Mouse (Mus musculus) neural tube, embryonic 14.5 days (tissue): ENCODE results near the gene Lnx2. TPM values are rescaled to one million over a fixed set of nuclear protein-coding genes. Genes with fewer than 3 reads are reported as not detected.

Experiments used
- ATAC-seq: fragments of 200-750 bp; cut with Nextera tagmentation; 2 replicates; pipeline ENCODE4 v1.8.0; 2017; ENCODE audit warnings: low read depth, mild to moderate bottlenecking, moderate TSS enrichment, moderate library complexity
- H3K27ac ChIP-seq: fragments of 300-500 bp; sonication (generic); 2 replicates; pipeline ENCODE4 v1.5.1; 2014; ENCODE audit warnings: low read depth, mild to moderate bottlenecking, control low read depth, low read length, moderate library complexity, mixed read lengths
- H3K27me3 ChIP-seq: fragments of 300-500 bp; sonication (generic); 2 replicates; pipeline ENCODE4 v1.6.1; 2014; ENCODE audit warnings: low read length; ENCODE audit not compliant: control insufficient read depth, insufficient read depth
- H3K36me3 ChIP-seq: fragments of 300-500 bp; sonication (generic); 2 replicates; pipeline ENCODE4 v1.6.1; 2014; ENCODE audit warnings: low read length, mixed read lengths; ENCODE audit not compliant: control insufficient read depth, insufficient read depth
- H3K4me1 ChIP-seq: fragments of 300-500 bp; sonication (generic); 2 replicates; pipeline ENCODE4 v1.6.1; 2014; ENCODE audit warnings: low read length; ENCODE audit not compliant: control insufficient read depth, insufficient read depth
- H3K4me2 ChIP-seq: fragments of 300-500 bp; sonication (generic); 2 replicates; pipeline ENCODE4 v1.6.1; 2014; ENCODE audit warnings: mild to moderate bottlenecking, low read depth, low read length, control low read depth
- H3K4me3 ChIP-seq: fragments of 300-500 bp; sonication (generic); 2 replicates; pipeline ENCODE4 v1.5.1; 2014; ENCODE audit warnings: low read depth, low read length, control low read depth, mixed read lengths
- H3K9ac ChIP-seq: fragments of 300-500 bp; sonication (generic); replicated peaks from 2 replicates; pipeline ENCODE4 v1.6.1; 2014; ENCODE audit warnings: low read depth, mild to moderate bottlenecking, control low read depth, low read length, mixed read lengths
- H3K9me3 ChIP-seq: fragments of 300-500 bp; sonication (generic); 2 replicates; pipeline ENCODE4 v1.6.1; 2016; ENCODE audit warnings: low read length; ENCODE audit not compliant: control insufficient read depth
- WGBS: fragments of 180-500 bp; shearing (Covaris S2); extraction: QIAGEN DNeasy Blood & Tissue Kit; methylation state at CpG from one replicate; pipeline ENCODE4 v1.1.7; 2014; 5-methylcytosine and 5-hydroxymethylcytosine counted together
- polyA plus RNA-seq: library from polyadenylated mRNA; unstranded; fragments of >200 nt; fragmentation: Nextera tagmentation; extraction: Ambion mirVana; gene quantifications from 2 replicates; pipeline ENCODE4 v1.2.1, GENCODE M21; 2014

Lnx2 gene
- polyA plus RNA-seq, 1 experiment from 2014 or later: 3.9 TPM

GRCm38 (mm10) chr5:147102295-147102694, 25.9 kb upstream of the Lnx2 start:
- no peak overlapping the region for H3K4me2 ChIP-seq
- no peak for ATAC-seq
- H3K4me3 ChIP-seq: no peak overlapping the region
- no peak overlapping the region for H3K9ac ChIP-seq
- no peak overlapping the region for H3K27ac ChIP-seq
- no peaks in the 10 kb centered on the region for H3K9me3 ChIP-seq
- H3K27me3 ChIP-seq: no peaks in the 10 kb centered on the region
- no peaks in the 10 kb centered on the region for H3K4me1 ChIP-seq
- 76% methylated on average over 6 of the region's 6 CpGs for WGBS
- H3K36me3 ChIP-seq: no peaks in the 10 kb centered on the region

GRCm38 (mm10) chr5:147100180-147100579, 23.8 kb upstream of the Lnx2 start:
- 85% methylated on average over 2 of the region's 2 CpGs for WGBS
- Histone ChIP-seq H3K27me3 (no peaks in the 10 kb centered on the region), H3K9ac (no peak overlapping the region), H3K27ac (no peak overlapping the region), H3K4me1 (no peaks in the 10 kb centered on the region), H3K4me2 (no peak overlapping the region), H3K9me3 (no peaks in the 10 kb centered on the region), H3K36me3 (no peaks in the 10 kb centered on the region), H3K4me3 (no peak overlapping the region)
- no peak for ATAC-seq

DNA sequence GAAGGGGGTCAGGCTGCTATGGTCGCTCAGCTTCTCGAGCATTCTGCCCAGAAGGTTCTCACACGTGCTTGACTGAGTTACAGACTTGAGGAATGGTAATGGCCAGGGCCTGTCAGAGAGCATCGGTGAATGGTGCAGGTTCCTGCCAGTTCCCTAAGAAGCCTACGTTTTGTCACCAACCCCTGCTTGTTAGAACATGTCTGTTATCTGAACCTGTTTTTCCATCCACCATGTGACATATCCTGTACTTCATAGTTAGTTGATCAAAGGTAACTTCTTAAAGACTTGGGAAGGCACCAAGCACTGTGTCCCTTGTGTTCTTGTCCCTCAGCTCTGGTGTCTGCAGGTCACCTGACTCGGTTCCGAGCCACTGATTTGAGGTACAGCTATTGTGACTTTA, 22.3 kb upstream of the Lnx2 start:
- 88% methylated on average over 7 of the region's 7 CpGs for WGBS
- H3K4me2 ChIP-seq: no peak overlapping the region
- H3K27ac ChIP-seq: no peak overlapping the region
- ATAC-seq: no peak
- no peak overlapping the region for H3K9ac ChIP-seq
- no peak overlapping the region for H3K4me3 ChIP-seq
- no peaks in the 10 kb centered on the region for H3K9me3 ChIP-seq
- no peaks in the 10 kb centered on the region for H3K4me1 ChIP-seq
- H3K36me3 ChIP-seq: no peaks in the 10 kb centered on the region
- no peaks in the 10 kb centered on the region for H3K27me3 ChIP-seq

DNA sequence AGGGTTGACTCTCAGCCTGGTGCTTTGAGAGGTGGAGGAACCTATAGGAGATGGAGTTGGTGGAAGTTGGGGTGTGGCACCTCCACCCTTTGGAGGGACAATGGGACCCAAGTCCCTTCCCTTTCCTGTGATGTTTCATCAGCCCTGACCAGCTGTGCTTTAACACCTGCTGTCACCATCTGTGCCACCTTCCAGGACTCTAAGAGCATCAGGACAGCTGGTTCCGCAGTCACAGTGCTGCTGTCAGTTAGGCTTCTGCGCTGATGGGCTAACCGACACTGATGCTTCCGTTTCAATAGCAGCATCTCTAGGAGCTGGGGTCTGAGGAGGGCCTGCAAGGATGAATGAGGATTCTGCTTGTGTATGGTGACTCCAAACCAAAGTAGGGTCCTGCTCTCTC, 20.2 kb upstream of the Lnx2 start:
- no peak overlapping the region for H3K9ac ChIP-seq
- H3K4me1 ChIP-seq: no peaks in the 10 kb centered on the region
- WGBS: 95% methylated on average over 4 of the region's 4 CpGs
- no peak overlapping the region for H3K4me3 ChIP-seq
- no peak for ATAC-seq
- no peaks in the 10 kb centered on the region for H3K9me3 ChIP-seq
- no peak overlapping the region for H3K4me2 ChIP-seq
- H3K27ac ChIP-seq: no peak overlapping the region
- no peaks in the 10 kb centered on the region for H3K36me3 ChIP-seq
- no peaks in the 10 kb centered on the region for H3K27me3 ChIP-seq

DNA sequence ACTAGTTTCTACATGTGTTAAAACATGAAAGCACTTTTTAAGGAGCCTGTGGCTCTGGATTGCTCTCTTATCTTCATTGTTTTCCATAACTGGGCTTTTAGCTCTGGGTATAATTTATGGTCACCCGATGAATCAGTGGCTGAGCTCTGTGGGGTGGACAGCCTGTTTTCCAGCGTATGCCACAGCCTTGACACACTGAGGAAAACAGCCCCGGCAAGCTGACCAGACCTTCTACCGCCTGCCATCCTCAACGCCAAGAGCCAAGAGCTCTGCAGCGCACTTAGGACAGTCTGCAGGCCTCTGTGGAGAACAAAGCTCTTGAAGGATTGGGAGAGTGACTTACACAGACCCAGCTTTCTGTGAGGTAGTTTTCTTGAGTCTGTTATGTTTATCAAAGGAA, 17.9 kb upstream of the Lnx2 start:
- WGBS: 79% methylated on average over 6 of the region's 6 CpGs
- no peaks in the 10 kb centered on the region for H3K4me1 ChIP-seq
- ATAC-seq: no peak
- H3K4me2 ChIP-seq: no peak overlapping the region
- H3K4me3 ChIP-seq: no peak overlapping the region
- no peaks in the 10 kb centered on the region for H3K36me3 ChIP-seq
- H3K9me3 ChIP-seq: no peaks in the 10 kb centered on the region
- no peaks in the 10 kb centered on the region for H3K27me3 ChIP-seq
- H3K9ac ChIP-seq: no peak overlapping the region
- H3K27ac ChIP-seq: no peak overlapping the region

- H3K4me1 ChIP-seq: no peaks in the 10 kb centered on the region
- no peak overlapping the region for H3K4me2 ChIP-seq
- H3K27me3 ChIP-seq: no peaks in the 10 kb centered on the region
- 91% methylated on average over 7 of the region's 7 CpGs for WGBS
- no peak for ATAC-seq
- H3K36me3 ChIP-seq: no peaks in the 10 kb centered on the region
- H3K9ac ChIP-seq: no peak overlapping the region
- no peak overlapping the region for H3K27ac ChIP-seq
- H3K4me3 ChIP-seq: no peak overlapping the region
- H3K9me3 ChIP-seq: no peaks in the 10 kb centered on the region
These were observed 16.1 kb upstream of the Lnx2 start for GRCm38 (mm10) chr5:147092448-147092847.

DNA sequence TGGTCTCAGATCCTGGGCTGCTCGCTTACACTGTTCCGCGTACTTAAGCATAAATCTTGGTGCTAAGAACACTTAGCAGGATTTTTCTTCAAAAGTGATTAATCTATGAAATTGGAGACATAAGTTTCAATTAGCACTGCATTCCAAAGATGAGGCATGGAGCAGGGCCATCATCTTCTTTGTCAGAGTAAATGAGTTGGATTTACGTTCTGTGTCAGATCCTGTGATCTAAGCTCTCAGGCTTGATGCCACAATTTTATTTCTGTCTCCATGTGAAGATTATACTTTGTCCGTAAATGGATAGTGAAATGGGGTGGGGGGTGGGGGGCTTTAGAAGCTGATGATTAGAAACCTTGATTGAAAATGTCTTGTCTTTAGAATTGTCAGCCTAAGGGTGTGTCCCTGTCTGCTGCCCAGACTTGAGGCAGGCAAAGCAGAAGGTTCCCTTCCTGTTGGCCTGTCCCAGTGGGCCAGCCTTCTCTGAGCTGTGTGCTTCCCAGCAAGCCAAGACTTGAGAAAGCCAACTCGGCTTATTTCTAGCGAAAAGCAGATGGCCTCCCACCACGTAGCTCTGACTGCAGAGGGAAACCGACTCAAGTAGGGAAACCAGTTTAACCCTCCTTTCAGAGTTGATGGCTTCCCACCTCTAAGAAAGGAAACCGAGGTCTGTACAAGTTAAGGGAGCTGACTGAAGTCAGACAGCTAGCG, 14.0 kb upstream of the Lnx2 start:
- Histone ChIP-seq H3K4me2 (no peak overlapping the region), H3K36me3 (no peaks in the 10 kb centered on the region), H3K9ac (no peak overlapping the region), H3K27ac (no peak overlapping the region), H3K9me3 (no peaks in the 10 kb centered on the region), H3K4me3 (no peak overlapping the region), H3K4me1 (no peaks in the 10 kb centered on the region), H3K27me3 (no peaks in the 10 kb centered on the region)
- ATAC-seq: no peak
- 79% methylated on average over 11 of the region's 11 CpGs for WGBS

- Histone ChIP-seq H3K9ac (no peak overlapping the region), H3K4me3 (no peak overlapping the region), H3K27me3 (no peaks in the 10 kb centered on the region), H3K27ac (no peak overlapping the region), H3K9me3 (no peaks in the 10 kb centered on the region), H3K36me3 (no peaks in the 10 kb centered on the region), H3K4me1 (no peaks in the 10 kb centered on the region), H3K4me2 (no peak overlapping the region)
- WGBS: 64% methylated on average over 3 of the region's 3 CpGs
- ATAC-seq: no peak
These were observed 13.4 kb upstream of the Lnx2 start for GRCm38 (mm10) chr5:147089836-147090235.

DNA sequence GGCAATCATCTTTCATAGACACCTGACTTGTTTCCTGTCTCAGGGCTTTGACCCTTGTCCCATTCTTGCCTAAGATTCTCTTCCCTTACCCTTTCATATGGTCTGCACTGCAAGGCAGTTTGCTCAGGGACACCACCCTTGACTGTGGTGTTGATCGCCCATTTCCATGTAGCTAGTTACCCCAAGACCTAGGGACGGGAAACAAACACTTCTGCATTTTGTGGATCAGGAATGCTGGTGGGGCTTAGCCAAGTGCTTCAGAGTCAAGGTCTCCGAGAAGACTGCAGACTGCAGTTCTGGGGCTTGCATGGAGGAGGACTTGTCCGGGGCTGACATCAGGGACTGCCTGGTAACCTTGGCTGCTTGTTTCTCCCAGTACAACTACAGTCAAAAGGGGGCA, 10.4 kb upstream of the Lnx2 start:
- Histone ChIP-seq H3K4me1 (no peaks in the 10 kb centered on the region), H3K9me3 (no peaks in the 10 kb centered on the region), H3K27ac (no peak overlapping the region), H3K4me3 (no peak overlapping the region), H3K4me2 (no peak overlapping the region), H3K27me3 (no peaks in the 10 kb centered on the region), H3K36me3 (no peaks in the 10 kb centered on the region), H3K9ac (no peak overlapping the region)
- WGBS: 92% methylated on average over 4 of the region's 4 CpGs
- no peak for ATAC-seq
